Mouse (Mus musculus) lung, embryonic 15.5 days (tissue): ENCODE results near the gene Gpr3. TPM values are rescaled to one million over a fixed set of nuclear protein-coding genes. Genes with fewer than 3 reads are reported as not detected.

Experiments
- ATAC-seq: fragments of 200-750 bp; cut with Nextera tagmentation; 2 replicates; pipeline ENCODE4 v1.8.0; 2017; ENCODE audit warnings: moderate number of reproducible peaks, borderline replicate concordance; ENCODE audit not compliant: low FRiP score, low TSS enrichment; ENCODE audit errors: extremely low read depth
- H3K27ac ChIP-seq: fragments of 300-500 bp; sonication (generic); 2 replicates; pipeline ENCODE4 v1.5.1; 2015; ENCODE audit warnings: moderate library complexity, mild to moderate bottlenecking, inconsistent platforms
- H3K27me3 ChIP-seq: fragments of 300-500 bp; sonication (generic); 2 replicates; pipeline ENCODE4 v1.6.1; 2015; ENCODE audit warnings: inconsistent platforms
- H3K36me3 ChIP-seq: fragments of 300-500 bp; sonication (generic); 2 replicates; pipeline ENCODE4 v1.6.1; 2015; ENCODE audit warnings: inconsistent platforms
- H3K4me1 ChIP-seq: fragments of 300-500 bp; sonication (generic); 2 replicates; pipeline ENCODE4 v1.6.1; 2015; ENCODE audit warnings: inconsistent platforms
- H3K4me2 ChIP-seq: fragments of 300-500 bp; sonication (generic); 2 replicates; pipeline ENCODE4 v1.6.1; 2015; ENCODE audit warnings: inconsistent platforms, mild to moderate bottlenecking, moderate library complexity
- H3K4me3 ChIP-seq: fragments of 300-500 bp; sonication (generic); 2 replicates; pipeline ENCODE4 v1.5.1; 2015; ENCODE audit warnings: mild to moderate bottlenecking, inconsistent platforms
- H3K9ac ChIP-seq: fragments of 300-500 bp; sonication (generic); 2 replicates; pipeline ENCODE4 v1.6.1; 2015; ENCODE audit warnings: inconsistent platforms
- H3K9me3 ChIP-seq: fragments of 300-500 bp; sonication (generic); 2 replicates; pipeline ENCODE4 v1.6.1; 2016; ENCODE audit warnings: inconsistent platforms
- WGBS: fragments of 180-500 bp; shearing (Covaris S2); methylation state at CpG from one replicate; pipeline ENCODE4 v1.1.7; 2015; 5-methylcytosine and 5-hydroxymethylcytosine counted together
- microRNA-seq: library from miRNA; unstranded; fragments of <30 nt; microRNA quantifications from one replicate; pipeline ENCODE4, GENCODE M21; 2016
- polyA plus RNA-seq: library from polyadenylated mRNA; unstranded; fragments of >200 nt; fragmentation: Nextera tagmentation; extraction: Ambion mirVana; gene quantifications from 2 replicates; pipeline ENCODE4 v1.2.1, GENCODE M21; 2015

Gene Gpr3
- polyA plus RNA-seq, 1 experiment from 2014 or later: 0.10 TPM

DNA sequence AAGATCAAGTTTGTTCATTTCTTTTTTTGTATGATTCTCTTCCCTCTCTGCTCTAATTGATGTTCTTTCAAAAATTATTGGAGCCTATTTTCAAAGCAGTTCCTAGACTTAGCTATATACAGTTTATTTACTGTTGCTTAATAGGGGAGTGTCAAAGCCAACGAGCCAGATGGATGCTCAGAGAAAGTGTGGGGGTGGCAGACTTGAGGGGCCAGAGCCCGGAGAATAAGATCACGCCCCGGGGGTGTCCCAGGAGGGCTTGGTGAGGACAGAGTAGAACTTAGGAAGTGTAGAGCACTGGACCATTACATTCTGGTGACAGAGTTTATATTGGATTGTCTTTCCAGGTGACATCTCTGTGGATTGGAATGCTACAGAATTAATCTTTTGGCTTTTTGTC, 51.5 kb downstream of the Gpr3 start:
- Histone ChIP-seq H3K9ac (no peak overlapping the region), H3K4me1 (peaks cover 33% of the 10 kb centered on the region), H3K27ac (no peak overlapping the region), H3K36me3 (peaks cover 12% of the 10 kb centered on the region), H3K4me3 (no peak overlapping the region), H3K27me3 (no peaks in the 10 kb centered on the region), H3K9me3 (no peaks in the 10 kb centered on the region), H3K4me2 (no peak overlapping the region)
- 58% methylated on average over 4 of the region's 4 CpGs for WGBS
- ATAC-seq: no peak

DNA sequence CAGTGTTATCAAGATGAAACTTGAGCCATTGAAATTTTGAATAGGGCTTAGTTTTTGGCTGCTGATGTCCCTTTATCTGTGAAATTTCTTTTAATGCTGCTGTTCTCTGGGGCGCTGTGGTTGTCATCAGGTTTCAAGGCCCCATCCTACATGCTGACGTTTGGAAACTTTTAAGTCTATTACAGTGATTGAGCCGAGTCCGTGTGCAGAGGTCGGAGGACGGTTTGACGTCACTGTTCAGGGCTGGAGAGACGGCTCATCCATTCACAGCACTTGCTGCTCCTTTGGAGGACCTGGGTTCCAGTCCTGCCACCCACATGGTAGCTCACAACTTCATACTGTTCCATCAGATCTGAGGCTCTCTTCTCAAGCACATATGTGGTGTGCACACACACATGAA, 52.1 kb downstream of the Gpr3 start:
- Histone ChIP-seq H3K27ac (no peak overlapping the region), H3K4me3 (no peak overlapping the region), H3K4me1 (peaks cover 36% of the 10 kb centered on the region), H3K9me3 (no peaks in the 10 kb centered on the region), H3K9ac (no peak overlapping the region), H3K4me2 (no peak overlapping the region), H3K36me3 (peaks cover 12% of the 10 kb centered on the region), H3K27me3 (no peaks in the 10 kb centered on the region)
- ATAC-seq: no peak
- WGBS: 77% methylated on average over 8 of the region's 8 CpGs

DNA sequence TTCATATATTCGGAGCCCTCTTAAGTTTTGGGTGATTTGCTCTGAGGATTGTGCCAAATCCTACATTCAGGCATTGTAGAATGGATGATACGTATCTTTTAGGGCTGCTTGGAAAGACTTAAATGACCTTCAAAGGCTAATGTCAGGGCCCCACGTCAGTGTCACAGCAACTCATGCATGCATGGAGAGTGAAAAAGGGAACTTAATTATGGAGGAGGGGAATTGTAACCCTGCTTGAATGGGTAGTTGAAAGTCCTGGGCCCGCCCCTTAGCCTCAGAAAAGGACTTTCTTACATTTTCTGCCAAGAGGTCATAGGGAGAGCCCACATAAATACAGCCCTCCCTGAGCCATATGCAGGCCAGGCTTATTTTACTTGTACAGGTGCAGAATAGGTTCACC, 52.7 kb downstream of the Gpr3 start:
- H3K9ac ChIP-seq: no peak overlapping the region
- no peak overlapping the region for H3K27ac ChIP-seq
- no peaks in the 10 kb centered on the region for H3K9me3 ChIP-seq
- no peak for ATAC-seq
- no peaks in the 10 kb centered on the region for H3K27me3 ChIP-seq
- H3K36me3 ChIP-seq: peaks cover 9% of the 10 kb centered on the region
- 83% methylated on average over 4 of the region's 4 CpGs for WGBS
- H3K4me1 ChIP-seq: peaks cover 39% of the 10 kb centered on the region
- H3K4me2 ChIP-seq: no peak overlapping the region
- no peak overlapping the region for H3K4me3 ChIP-seq

Small RNA genes lying within 50 kb of the gene (microRNA-seq; reads per million reads assigned to microRNA genes)
- gene Mir7017: 1.3 reads per million

Other genes with a start within 250 kb of the Gpr3 start
- 0.69 and 0.74 TPM in 2 replicates for gene Fgr, start 238.4 kb downstream of the Gpr3 start, polyA plus RNA-seq
- gene Ahdc1, start 201.3 kb downstream of the Gpr3 start, polyA plus RNA-seq: 8.5 and 10.5 TPM in 2 replicates
- 120 and 136 TPM in 2 replicates for gene Wasf2, start 82.0 kb downstream of the Gpr3 start, polyA plus RNA-seq
- 8.2 and 8.5 TPM in 2 replicates for gene Cd164l2, start 405 bp downstream of the Gpr3 start, polyA plus RNA-seq
- gene Map3k6, start 28.3 kb upstream of the Gpr3 start, polyA plus RNA-seq: 3.0 and 3.1 TPM in 2 replicates
- 1.1 and 2.1 TPM in 2 replicates for gene Sytl1, start 50.6 kb upstream of the Gpr3 start, polyA plus RNA-seq
- gene Tmem222, start 65.3 kb upstream of the Gpr3 start, polyA plus RNA-seq: 79.8 and 81.9 TPM in 2 replicates
- 10.8 and 11.2 TPM in 2 replicates for gene Wdtc1, start 140.9 kb upstream of the Gpr3 start, polyA plus RNA-seq
- 7.6 and 8.3 TPM in 2 replicates for gene Slc9a1, start 157.2 kb upstream of the Gpr3 start, polyA plus RNA-seq